Mouse (Mus musculus) liver, embryonic 15.5 days (tissue): ENCODE measurements around the gene Ppp1r12a. TPM values are rescaled to one million over a fixed set of nuclear protein-coding genes. Genes with fewer than 3 reads are reported as not detected.

Experiments
- ATAC-seq: fragments of 200-750 bp; cut with Nextera tagmentation; 2 replicates; pipeline ENCODE4 v1.8.0; 2017; ENCODE audit warnings: moderate number of reproducible peaks, mild to moderate bottlenecking, moderate library complexity; ENCODE audit not compliant: insufficient read depth
- H3K27ac ChIP-seq: fragments of 300-500 bp; sonication (generic); replicated peaks from 2 replicates; pipeline ENCODE4 v1.5.1; 2015; ENCODE audit warnings: mild to moderate bottlenecking, inconsistent platforms
- H3K27me3 ChIP-seq: fragments of 300-500 bp; sonication (generic); 2 replicates; pipeline ENCODE4 v1.6.1; 2015; ENCODE audit warnings: mild to moderate bottlenecking, inconsistent platforms
- H3K36me3 ChIP-seq: fragments of 300-500 bp; sonication (generic); replicated peaks from 2 replicates; pipeline ENCODE4 v1.6.1; 2015; ENCODE audit warnings: moderate library complexity, mild to moderate bottlenecking, inconsistent platforms
- H3K4me1 ChIP-seq: fragments of 300-500 bp; sonication (generic); replicated peaks from 2 replicates; pipeline ENCODE4 v1.6.1; 2015; ENCODE audit warnings: inconsistent platforms
- H3K4me2 ChIP-seq: fragments of 300-500 bp; sonication (generic); 2 replicates; pipeline ENCODE4 v1.6.1; 2015; ENCODE audit warnings: moderate library complexity, mild to moderate bottlenecking, inconsistent platforms
- H3K4me3 ChIP-seq: fragments of 300-500 bp; sonication (generic); replicated peaks from 2 replicates; pipeline ENCODE4 v1.5.1; 2015; ENCODE audit warnings: mild to moderate bottlenecking, inconsistent platforms
- H3K9ac ChIP-seq: fragments of 300-500 bp; sonication (generic); 2 replicates; pipeline ENCODE4 v1.6.1; 2015; ENCODE audit warnings: moderate library complexity, mild to moderate bottlenecking, inconsistent platforms
- H3K9me3 ChIP-seq: fragments of 300-500 bp; sonication (generic); replicated peaks from 2 replicates; pipeline ENCODE4 v1.6.1; 2016; ENCODE audit warnings: inconsistent platforms
- WGBS: fragments of 180-500 bp; shearing (Covaris S2); methylation state at CpG from one replicate; pipeline ENCODE4 v1.1.7; 2015; ENCODE audit warnings: mixed read lengths; ENCODE audit not compliant: insufficient replicate concordance; 5-methylcytosine and 5-hydroxymethylcytosine counted together
- polyA plus RNA-seq: library from polyadenylated mRNA; unstranded; fragments of >200 nt; fragmentation: Nextera tagmentation; extraction: Ambion mirVana; gene quantifications from 2 replicates; pipeline ENCODE4 v1.2.1, GENCODE M21; 2015

Ppp1r12a gene
- polyA plus RNA-seq, 1 experiment from 2014 or later, result 30.4 TPM

DNA sequence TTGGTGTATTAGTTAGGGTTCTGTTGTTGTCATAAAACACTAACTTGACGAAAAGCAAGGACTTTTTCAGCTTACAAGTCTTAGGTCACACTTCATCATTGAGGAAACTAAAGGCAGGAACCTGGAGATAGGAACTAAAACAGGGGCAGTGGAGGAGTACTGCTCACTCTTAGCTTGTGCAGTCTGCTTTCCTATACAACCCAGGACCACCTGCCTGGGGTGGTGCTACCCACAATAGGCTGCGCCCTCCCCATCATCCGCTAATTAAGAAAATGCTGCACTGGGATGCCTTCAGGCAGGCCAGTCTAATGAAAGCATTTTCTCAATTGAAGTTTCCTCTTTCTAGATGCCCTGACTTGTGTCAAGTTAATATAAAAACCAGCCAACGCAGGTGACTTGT is 40.1 kb downstream of the Ppp1r12a start:
- WGBS, result 87% methylated on average over 4 of the region's 4 CpGs
- no peak for ATAC-seq
- no peak overlapping the region for H3K9ac ChIP-seq

DNA sequence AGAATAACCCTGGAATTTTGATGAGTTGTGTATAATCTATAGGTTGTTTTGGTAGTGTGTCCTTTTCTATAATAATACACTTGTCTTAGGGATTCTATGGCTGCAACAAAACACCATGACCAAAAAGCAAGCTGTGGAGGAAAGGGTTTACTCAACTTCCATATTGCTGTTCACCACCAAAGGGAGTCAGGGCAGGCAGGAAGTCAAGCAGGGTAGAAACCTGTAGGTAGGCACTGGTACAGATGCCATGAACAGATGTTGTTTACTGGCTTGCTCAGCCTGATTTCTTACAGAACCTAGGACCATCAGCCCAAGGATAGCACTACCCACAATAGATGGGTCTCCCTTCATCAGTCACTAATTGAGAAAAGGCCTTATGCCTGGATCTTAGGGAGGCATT is 41.4 kb downstream of the Ppp1r12a start:
- Histone ChIP-seq H3K4me3 (no peak overlapping the region), H3K27ac (no peak overlapping the region), H3K36me3 (peaks cover 13% of the 10 kb centered on the region), H3K9me3 (no peaks in the 10 kb centered on the region), H3K9ac (no peak overlapping the region), H3K27me3 (no peaks in the 10 kb centered on the region), H3K4me2 (no peak overlapping the region), H3K4me1 (no peaks in the 10 kb centered on the region)
- ATAC-seq, result no peak

More for the DNA sequence above, 40.1 kb downstream of the Ppp1r12a start:
- Histone ChIP-seq H3K4me3 (no peak overlapping the region), H3K9me3 (no peaks in the 10 kb centered on the region), H3K36me3 (peaks cover 13% of the 10 kb centered on the region), H3K27me3 (no peaks in the 10 kb centered on the region), H3K4me1 (no peaks in the 10 kb centered on the region; the same call in 1 of the 2 replicates), H3K4me2 (no peak overlapping the region), H3K27ac (no peak overlapping the region)

DNA sequence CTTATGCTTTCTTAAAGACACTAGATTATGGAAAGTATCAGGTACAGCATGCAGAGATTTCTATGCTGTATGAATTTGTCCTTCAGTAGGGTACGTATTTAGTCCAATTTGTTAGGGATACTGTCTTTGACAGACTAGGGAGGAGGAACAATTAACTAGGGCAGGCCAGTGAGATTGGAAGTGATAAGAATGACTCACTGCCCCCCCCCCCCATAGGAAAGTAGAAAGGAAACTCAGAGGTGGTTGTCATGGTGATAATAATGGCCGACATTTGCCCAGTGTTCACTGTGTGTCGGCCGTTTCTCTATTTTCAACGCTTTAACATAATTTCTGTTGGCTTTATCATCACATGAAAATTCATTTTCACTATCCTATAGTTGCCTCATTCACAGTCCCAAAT is 47.4 kb downstream of the Ppp1r12a start:
- Histone ChIP-seq H3K9ac (no peak overlapping the region), H3K27ac (no peak overlapping the region), H3K36me3 (peaks cover 10% of the 10 kb centered on the region; the same call in 1 of the 2 replicates), H3K9me3 (no peaks in the 10 kb centered on the region), H3K27me3 (no peaks in the 10 kb centered on the region), H3K4me1 (no peaks in the 10 kb centered on the region), H3K4me2 (no peak overlapping the region), H3K4me3 (no peak overlapping the region)
- no peak for ATAC-seq
- WGBS, result 85% methylated on average over 5 of the region's 5 CpGs

DNA sequence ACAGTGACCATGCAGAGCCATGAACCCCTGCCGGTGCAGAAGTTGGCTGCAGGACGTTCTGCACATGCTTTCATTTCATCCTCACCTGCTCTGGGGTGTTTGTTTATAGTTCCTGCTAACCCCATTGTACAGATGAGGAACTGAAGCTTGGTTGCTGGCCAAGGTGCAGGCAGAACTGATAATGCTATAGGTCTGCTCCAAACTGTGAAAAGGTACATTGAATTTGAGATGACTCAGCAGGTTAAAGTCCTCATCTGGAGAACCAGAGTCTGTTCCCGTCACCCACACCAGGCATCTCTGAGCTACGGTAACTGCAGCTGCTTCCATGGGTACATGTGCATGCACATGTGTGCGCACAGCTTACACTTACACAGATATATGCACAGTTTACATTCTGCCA is 62.4 kb downstream of the Ppp1r12a start:
- WGBS, result 88% methylated on average over 5 of the region's 5 CpGs
- ATAC-seq, result no peak
- H3K4me1 ChIP-seq, result no peaks in the 10 kb centered on the region
- H3K36me3 ChIP-seq, result peaks cover 11% of the 10 kb centered on the region
- no peaks in the 10 kb centered on the region for H3K9me3 ChIP-seq
- no peak overlapping the region for H3K27ac ChIP-seq
- no peak overlapping the region for H3K4me3 ChIP-seq
- H3K4me2 ChIP-seq, result no peak overlapping the region
- H3K9ac ChIP-seq, result no peak overlapping the region
- no peaks in the 10 kb centered on the region for H3K27me3 ChIP-seq

DNA sequence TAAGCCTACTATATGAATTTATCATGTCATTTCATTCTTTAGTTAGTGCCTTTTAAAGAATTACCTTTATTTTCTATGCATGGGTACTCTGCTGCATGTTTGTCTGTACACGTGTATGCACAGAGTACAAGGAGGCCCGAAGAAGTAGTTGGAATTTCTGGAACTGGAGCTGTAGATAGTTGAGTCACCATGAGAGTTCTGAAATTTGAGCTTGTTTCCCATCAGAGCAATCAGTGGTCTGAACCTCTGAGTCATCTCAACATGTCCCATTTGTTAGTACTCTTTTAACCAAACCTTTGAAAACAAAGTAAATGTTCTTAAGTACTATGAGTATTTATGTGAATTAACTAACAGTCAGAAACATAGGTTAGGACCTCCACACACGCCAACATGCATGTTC is 75.1 kb downstream of the Ppp1r12a start:
- H3K36me3 ChIP-seq, result peaks cover 39% of the 10 kb centered on the region
- no peak for ATAC-seq
- H3K27me3 ChIP-seq, result no peaks in the 10 kb centered on the region
- H3K27ac ChIP-seq, result no peak overlapping the region
- no peaks in the 10 kb centered on the region for H3K4me1 ChIP-seq
- H3K9me3 ChIP-seq, result no peaks in the 10 kb centered on the region
- no peak overlapping the region for H3K4me3 ChIP-seq
- H3K4me2 ChIP-seq, result no peak overlapping the region
- WGBS, result 82% methylated on average over 3 of the region's 3 CpGs
- H3K9ac ChIP-seq, result no peak overlapping the region

DNA sequence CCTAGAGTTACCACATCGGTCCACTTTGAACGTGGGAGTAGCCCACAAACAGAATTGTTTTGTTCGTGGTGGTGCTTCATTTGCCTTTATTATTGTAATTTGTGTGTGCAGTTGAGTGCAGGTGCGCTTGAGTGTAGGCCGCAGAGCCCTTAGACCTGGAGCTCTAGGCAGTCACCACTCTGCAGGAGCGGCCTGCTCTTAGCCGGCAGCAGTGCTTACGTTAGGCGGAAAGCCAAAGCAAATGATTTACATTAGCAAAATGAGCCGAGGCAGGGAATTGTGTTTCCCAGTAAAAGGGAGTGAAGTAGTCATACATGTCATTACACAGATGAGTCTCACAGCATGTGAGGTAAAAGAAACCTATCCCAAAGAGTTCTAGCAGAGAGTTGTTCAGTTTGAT is 77.1 kb downstream of the Ppp1r12a start:
- Histone ChIP-seq H3K27ac (no peak overlapping the region), H3K36me3 (peaks cover 40% of the 10 kb centered on the region), H3K9me3 (no peaks in the 10 kb centered on the region), H3K4me3 (no peak overlapping the region), H3K9ac (no peak overlapping the region), H3K4me1 (no peaks in the 10 kb centered on the region), H3K27me3 (no peaks in the 10 kb centered on the region), H3K4me2 (no peak overlapping the region)
- 87% methylated on average over 10 of the region's 10 CpGs for WGBS
- no peak for ATAC-seq

DNA sequence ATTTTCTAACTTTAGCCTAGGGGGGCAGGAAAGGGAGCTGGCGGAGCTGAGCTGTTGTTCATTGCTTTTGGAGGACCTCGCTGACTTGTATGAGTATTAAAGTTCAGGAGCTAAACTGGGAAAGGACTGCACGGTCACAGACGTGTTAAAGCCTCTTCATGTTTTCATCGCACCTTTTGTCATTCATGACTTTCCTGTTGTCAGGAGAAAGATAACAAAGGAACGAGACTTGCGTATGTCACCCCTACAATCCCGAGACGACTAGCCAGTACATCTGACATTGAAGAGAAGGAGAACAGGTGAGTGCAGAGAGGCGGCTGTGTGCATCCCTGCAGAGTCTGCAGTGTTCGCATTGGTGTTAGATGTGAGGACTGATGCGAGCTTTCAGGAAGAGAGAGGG is 88.7 kb downstream of the Ppp1r12a start:
- H3K27ac ChIP-seq, result no peak overlapping the region

DNA sequence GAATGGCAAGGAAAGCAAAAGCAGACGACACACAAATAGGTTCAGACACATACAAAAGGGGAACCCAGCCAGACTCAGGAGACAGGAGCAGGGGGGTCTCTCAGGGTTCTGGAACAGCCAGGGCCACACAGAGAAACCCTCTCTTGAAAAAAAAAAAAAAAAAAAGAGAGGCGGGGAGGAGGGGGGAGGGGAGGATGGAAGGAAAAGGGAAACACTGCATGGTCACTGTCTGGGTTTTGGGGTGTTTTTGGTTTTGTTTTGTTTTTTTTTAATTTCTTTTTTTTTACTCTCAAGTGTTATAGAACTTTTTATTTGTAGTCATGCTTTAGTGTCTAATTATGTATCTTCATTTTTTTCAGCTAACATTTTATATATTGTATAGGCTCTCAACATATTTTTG is 89.2 kb downstream of the Ppp1r12a start:
- H3K4me2 ChIP-seq, result no peak overlapping the region
- no peak overlapping the region for H3K4me3 ChIP-seq
- H3K27me3 ChIP-seq, result no peaks in the 10 kb centered on the region
- no peak overlapping the region for H3K27ac ChIP-seq
- 66% methylated on average over 1 of the region's 2 CpGs for WGBS
- peaks cover 7% of the 10 kb centered on the region for H3K4me1 ChIP-seq
- no peaks in the 10 kb centered on the region for H3K9me3 ChIP-seq
- H3K9ac ChIP-seq, result no peak overlapping the region
- no peak for ATAC-seq
- peaks cover 48% of the 10 kb centered on the region for H3K36me3 ChIP-seq

More for the DNA sequence above, 88.7 kb downstream of the Ppp1r12a start:
- no peak overlapping the region for H3K9ac ChIP-seq
- 85% methylated on average over 12 of the region's 12 CpGs for WGBS
- H3K9me3 ChIP-seq, result no peaks in the 10 kb centered on the region
- no peak overlapping the region for H3K4me2 ChIP-seq
- ATAC-seq, result no peak
- no peaks in the 10 kb centered on the region for H3K27me3 ChIP-seq
- peaks cover 3% of the 10 kb centered on the region for H3K4me1 ChIP-seq
- H3K4me3 ChIP-seq, result no peak overlapping the region
- H3K36me3 ChIP-seq, result peaks cover 44% of the 10 kb centered on the region

DNA sequence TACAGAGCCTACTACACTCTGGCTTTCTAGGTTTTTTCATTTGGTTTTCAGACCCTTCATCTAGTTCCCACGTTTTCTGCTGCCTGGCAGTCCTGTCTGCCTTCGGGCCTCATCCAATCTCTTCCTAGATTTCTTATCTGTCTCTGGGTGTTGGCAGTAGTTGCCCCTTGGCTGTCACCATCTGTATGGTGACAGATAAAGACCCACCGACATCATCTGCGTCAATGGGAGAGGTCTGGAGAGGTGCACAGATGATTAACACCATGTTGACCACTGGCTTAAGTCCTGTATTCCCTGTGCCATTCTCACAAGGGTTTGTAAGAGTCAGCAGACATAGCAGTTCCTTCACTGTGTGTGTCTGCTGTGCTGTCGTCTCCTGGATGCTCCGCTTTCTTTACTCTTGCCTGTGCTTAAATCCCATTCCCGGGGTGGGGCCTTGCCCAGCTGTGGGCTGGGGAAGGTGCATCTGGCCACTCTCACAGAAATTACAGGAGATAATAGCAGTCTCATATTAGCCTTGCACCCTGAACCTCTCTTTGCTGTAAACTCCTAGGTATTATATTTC is 93.9 kb downstream of the Ppp1r12a start:
- Histone ChIP-seq H3K27ac (no peak overlapping the region), H3K36me3 (peaks cover 51% of the 10 kb centered on the region), H3K9ac (no peak overlapping the region), H3K9me3 (no peaks in the 10 kb centered on the region), H3K4me3 (no peak overlapping the region), H3K27me3 (no peaks in the 10 kb centered on the region), H3K4me2 (no peak overlapping the region; the same call in 1 of the 2 replicates), H3K4me1 (peaks cover 8% of the 10 kb centered on the region)
- WGBS, result 41% methylated on average over 7 of the region's 7 CpGs
- peak; percentile 76 for ATAC-seq

DNA sequence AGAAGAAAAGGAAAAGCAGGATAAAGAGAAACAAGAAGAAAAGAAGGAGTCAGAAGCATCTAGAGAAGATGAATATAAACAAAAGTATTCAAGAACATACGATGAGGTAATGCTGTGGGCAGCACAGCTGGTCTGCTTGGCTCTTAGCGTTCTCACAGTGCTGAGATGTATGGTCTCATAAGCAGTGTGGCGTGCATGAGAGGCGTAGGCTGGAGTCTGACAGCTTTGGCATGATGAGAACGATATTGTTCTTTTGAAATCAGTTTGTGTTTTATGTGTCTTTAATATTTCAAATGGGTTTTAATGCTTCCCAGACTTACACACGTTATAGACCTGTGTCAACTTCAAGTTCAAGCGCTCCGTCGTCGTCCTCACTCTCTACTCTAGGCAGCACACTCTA is 98.9 kb downstream of the Ppp1r12a start:
- no peaks in the 10 kb centered on the region for H3K9me3 ChIP-seq
- 86% methylated on average over 10 of the region's 10 CpGs for WGBS
- no peaks in the 10 kb centered on the region for H3K27me3 ChIP-seq
- no peak for ATAC-seq
- peaks cover 52% of the 10 kb centered on the region for H3K36me3 ChIP-seq
- H3K4me2 ChIP-seq, result no peak overlapping the region
- no peak overlapping the region for H3K27ac ChIP-seq
- no peak overlapping the region for H3K9ac ChIP-seq
- H3K4me1 ChIP-seq, result peaks cover 3% of the 10 kb centered on the region
- H3K4me3 ChIP-seq, result no peak overlapping the region

DNA sequence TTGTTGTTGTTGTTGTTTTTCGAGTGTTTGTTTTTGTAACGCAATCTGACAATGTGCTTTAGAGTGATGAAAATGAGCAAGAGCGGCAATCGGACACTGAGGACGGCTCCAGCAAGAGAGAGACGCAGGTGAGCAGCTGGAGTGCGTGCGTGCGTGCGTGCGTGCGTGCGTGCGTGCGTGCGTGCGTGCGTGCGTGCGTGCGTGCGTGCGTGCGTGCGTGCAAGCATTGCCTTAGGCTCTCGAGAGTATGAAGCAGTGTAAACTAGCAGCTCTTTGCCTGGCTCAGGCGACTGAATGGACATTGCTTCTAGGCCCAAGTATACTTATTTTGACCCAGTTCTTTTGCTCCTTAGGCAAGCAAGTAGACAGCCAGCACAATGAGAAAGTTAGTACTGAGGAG is 102.6 kb downstream of the Ppp1r12a start:
- H3K9ac ChIP-seq, result no peak overlapping the region

DNA sequence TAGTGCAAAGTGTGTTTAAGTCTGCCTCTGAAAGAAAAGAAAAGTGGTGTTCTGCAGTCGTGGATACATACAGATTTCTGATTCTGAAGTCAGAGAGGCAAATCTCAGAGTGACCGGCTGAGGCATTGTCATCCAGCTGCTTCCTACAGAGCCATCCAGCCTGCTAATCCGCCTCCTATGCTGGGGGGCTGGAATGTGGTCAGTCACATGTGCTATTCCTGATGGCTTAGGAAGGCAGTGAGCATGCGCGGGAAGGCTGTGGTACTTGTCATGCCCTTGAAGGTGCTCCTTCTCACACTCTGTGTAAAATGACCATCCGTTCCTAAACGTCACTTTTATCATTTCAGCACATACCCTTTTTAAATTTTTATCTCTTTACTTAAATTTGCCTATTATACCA is 109.2 kb downstream of the Ppp1r12a start:
- H3K27ac ChIP-seq, result no peak overlapping the region
- no peak overlapping the region for H3K4me3 ChIP-seq
- H3K27me3 ChIP-seq, result no peaks in the 10 kb centered on the region
- no peak overlapping the region for H3K4me2 ChIP-seq
- ATAC-seq, result no peak
- H3K9me3 ChIP-seq, result no peaks in the 10 kb centered on the region
- H3K4me1 ChIP-seq, result no peaks in the 10 kb centered on the region
- peaks cover 58% of the 10 kb centered on the region for H3K36me3 ChIP-seq
- H3K9ac ChIP-seq, result no peak overlapping the region
- WGBS, result 80% methylated on average over 7 of the region's 7 CpGs

More for the DNA sequence above, 102.6 kb downstream of the Ppp1r12a start:
- no peaks in the 10 kb centered on the region for H3K27me3 ChIP-seq
- no peak for ATAC-seq
- H3K27ac ChIP-seq, result no peak overlapping the region
- H3K4me1 ChIP-seq, result no peaks in the 10 kb centered on the region
- peaks cover 51% of the 10 kb centered on the region for H3K36me3 ChIP-seq
- 93% methylated on average over 27 of the region's 27 CpGs for WGBS
- no peak overlapping the region for H3K4me2 ChIP-seq
- no peak overlapping the region for H3K4me3 ChIP-seq
- H3K9me3 ChIP-seq, result no peaks in the 10 kb centered on the region
